Mouse (Mus musculus): ENCODE results near the gene Cgnl1. TPM values are rescaled to one million over a fixed set of nuclear protein-coding genes. Genes with fewer than 3 reads are reported as not detected.

Gene Cgnl1
- total and polyA plus RNA-seq, 2 experiments from 2014 or later: 4.9 to 5.7 TPM

DNA sequence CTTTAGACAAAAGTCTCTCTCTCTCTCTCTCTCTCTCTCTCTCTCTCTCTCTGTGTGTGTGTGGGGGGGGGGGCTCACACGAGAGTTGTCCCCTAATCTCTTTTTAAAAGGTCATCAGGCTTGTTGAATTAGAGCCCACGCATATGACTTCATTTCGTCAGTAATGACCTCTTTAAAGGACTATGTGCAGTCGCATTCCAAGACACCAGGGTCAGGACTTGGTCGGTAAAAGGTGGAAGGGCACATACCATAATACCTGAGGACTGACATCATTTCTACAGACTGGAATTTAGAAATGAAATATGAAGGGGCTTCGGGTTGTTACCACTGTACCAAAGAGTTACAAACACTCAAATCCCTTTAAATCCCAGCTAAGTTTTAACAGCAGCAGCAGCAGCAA lies 32.7 kb upstream of the Cgnl1 start:
- no peaks in the 10 kb centered on the region for H3K27me3 ChIP-seq (ENCODE audit: insufficient read depth, low read length)
- no peak overlapping the region for H3K4me3 ChIP-seq (ENCODE audit: low read depth, low read length)
- H3K36me3 ChIP-seq (ENCODE audit: insufficient read depth, low read length): no peaks in the 10 kb centered on the region
- H3K9me3 ChIP-seq (ENCODE audit: low read length): no peaks in the 10 kb centered on the region
- H3K4me1 ChIP-seq (ENCODE audit: insufficient read depth, low read length): no peaks in the 10 kb centered on the region
- ATAC-seq (ENCODE audit: low FRiP score) (no peak), DNase-seq (ENCODE audit: low spot score) (no peak)
- no peak overlapping the region for H3K27ac ChIP-seq (ENCODE audit: low read depth, low read length)
- WGBS: 49% methylated on average over 6 of the region's 6 CpGs
- TF ChIP-seq CTCF (IDR thresholded peaks at IDR 0.05): no peak
- no peak overlapping the region for H3K9ac ChIP-seq (replicated peaks; ENCODE audit: low read length, poor library complexity, severe bottlenecking)
- no peak overlapping the region for H3K4me2 ChIP-seq (ENCODE audit: low read depth, low read length, poor library complexity, severe bottlenecking)

- no peak overlapping the region for H3K4me3 ChIP-seq (ENCODE audit: low read depth, low read length)
- H3K9me3 ChIP-seq (ENCODE audit: low read length): no peaks in the 10 kb centered on the region
- H3K27ac ChIP-seq (ENCODE audit: low read depth, low read length): no peak overlapping the region
- DNase-seq (ENCODE audit: low spot score) (no peak), ATAC-seq (ENCODE audit: low FRiP score) (no peak)
- no peaks in the 10 kb centered on the region for H3K4me1 ChIP-seq (ENCODE audit: insufficient read depth, low read length)
- 66% methylated on average over 7 of the region's 7 CpGs for WGBS
- no peak for TF ChIP-seq CTCF (IDR thresholded peaks at IDR 0.05)
- no peaks in the 10 kb centered on the region for H3K36me3 ChIP-seq (ENCODE audit: insufficient read depth, low read length)
- no peak overlapping the region for H3K4me2 ChIP-seq (ENCODE audit: low read depth, low read length, poor library complexity, severe bottlenecking)
- no peaks in the 10 kb centered on the region for H3K27me3 ChIP-seq (ENCODE audit: insufficient read depth, low read length)
- H3K9ac ChIP-seq (replicated peaks; ENCODE audit: low read length, poor library complexity, severe bottlenecking): no peak overlapping the region
Observed at GRCm38 (mm10) chr9:71803281-71803680, 31.9 kb upstream of the Cgnl1 start.

DNA sequence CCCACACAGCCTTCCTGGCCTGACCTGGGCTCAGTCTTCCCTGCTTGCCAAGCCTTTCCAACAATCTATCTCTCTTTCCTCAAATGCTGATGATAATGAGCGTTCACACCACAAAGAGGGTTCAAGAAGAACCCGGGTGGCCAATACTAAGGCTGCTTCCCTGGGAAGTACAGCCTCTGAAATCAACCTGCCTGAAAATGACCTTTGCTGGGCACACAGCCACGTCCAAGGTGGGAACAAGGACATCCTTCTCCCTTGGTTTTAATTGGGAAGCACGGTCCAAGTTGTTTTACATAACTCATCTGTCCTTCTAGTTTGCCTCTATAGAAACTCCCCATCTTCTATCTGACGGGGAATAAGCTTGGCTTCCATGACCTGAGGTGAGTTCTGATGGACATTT lies 28.2 kb upstream of the Cgnl1 start:
- ATAC-seq (ENCODE audit: low FRiP score) (no peak), DNase-seq (ENCODE audit: low spot score) (no peak)
- 86% methylated on average over 5 of the region's 5 CpGs for WGBS
- no peaks in the 10 kb centered on the region for H3K4me1 ChIP-seq (ENCODE audit: insufficient read depth, low read length)
- H3K4me3 ChIP-seq (ENCODE audit: low read depth, low read length): no peak overlapping the region
- H3K9me3 ChIP-seq (ENCODE audit: low read length): no peaks in the 10 kb centered on the region
- H3K27ac ChIP-seq (ENCODE audit: low read depth, low read length): no peak overlapping the region
- no peaks in the 10 kb centered on the region for H3K36me3 ChIP-seq (ENCODE audit: insufficient read depth, low read length)
- no peak overlapping the region for H3K9ac ChIP-seq (replicated peaks; ENCODE audit: low read length, poor library complexity, severe bottlenecking)
- H3K4me2 ChIP-seq (ENCODE audit: low read depth, low read length, poor library complexity, severe bottlenecking): no peak overlapping the region
- no peaks in the 10 kb centered on the region for H3K27me3 ChIP-seq (ENCODE audit: insufficient read depth, low read length)
- TF ChIP-seq CTCF (IDR thresholded peaks at IDR 0.05): no peak

GRCm38 (mm10) chr9:71798176-71798575 lies 26.8 kb upstream of the Cgnl1 start:
- 54% methylated on average over 5 of the region's 5 CpGs for WGBS
- no peak overlapping the region for H3K4me3 ChIP-seq (ENCODE audit: low read depth, low read length)
- no peak for TF ChIP-seq CTCF (IDR thresholded peaks at IDR 0.05)
- no peak overlapping the region for H3K4me2 ChIP-seq (ENCODE audit: low read depth, low read length, poor library complexity, severe bottlenecking)
- no peaks in the 10 kb centered on the region for H3K9me3 ChIP-seq (ENCODE audit: low read length)
- H3K27ac ChIP-seq (ENCODE audit: low read depth, low read length): no peak overlapping the region
- no peaks in the 10 kb centered on the region for H3K4me1 ChIP-seq (ENCODE audit: insufficient read depth, low read length)
- H3K36me3 ChIP-seq (ENCODE audit: insufficient read depth, low read length): no peaks in the 10 kb centered on the region
- no peak overlapping the region for H3K9ac ChIP-seq (replicated peaks; ENCODE audit: low read length, poor library complexity, severe bottlenecking)
- DNase-seq (ENCODE audit: low spot score) (no peak), ATAC-seq (ENCODE audit: low FRiP score) (no peak)
- H3K27me3 ChIP-seq (ENCODE audit: insufficient read depth, low read length): no peaks in the 10 kb centered on the region

DNA sequence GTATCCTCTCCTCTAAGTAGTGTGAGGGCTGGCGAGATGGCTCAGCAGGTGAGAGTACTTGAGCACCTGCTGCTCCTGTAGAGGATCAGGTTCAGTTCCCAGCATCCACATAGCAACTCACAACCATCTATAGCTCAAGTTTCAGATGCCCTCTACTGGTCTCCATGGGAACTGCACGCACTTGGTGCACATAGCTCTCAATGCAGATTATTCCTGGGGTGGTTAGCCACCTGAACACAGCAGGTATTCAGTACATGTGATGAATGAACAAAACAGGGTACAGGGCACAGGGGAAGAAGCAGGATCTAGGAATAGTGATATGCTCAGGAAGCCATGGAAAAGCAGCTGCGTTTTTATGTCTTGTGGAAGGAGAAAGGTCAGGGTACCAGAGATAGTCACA lies 6.0 kb upstream of the Cgnl1 start:
- DNase-seq (ENCODE audit: low spot score): no peak
- WGBS: 94% methylated on average over 3 of the region's 3 CpGs
- no peak overlapping the region for H3K4me2 ChIP-seq (ENCODE audit: low read depth, low read length, poor library complexity, severe bottlenecking)
- ATAC-seq (ENCODE audit: low FRiP score): no peak
- no peak overlapping the region for H3K27ac ChIP-seq (ENCODE audit: low read depth, low read length)
- H3K9ac ChIP-seq (replicated peaks; ENCODE audit: low read length, poor library complexity, severe bottlenecking): no peak overlapping the region
- no peaks in the 10 kb centered on the region for H3K36me3 ChIP-seq (ENCODE audit: insufficient read depth, low read length)
- H3K4me1 ChIP-seq (ENCODE audit: insufficient read depth, low read length): no peaks in the 10 kb centered on the region
- H3K9me3 ChIP-seq (ENCODE audit: low read length): no peaks in the 10 kb centered on the region
- no peaks in the 10 kb centered on the region for H3K27me3 ChIP-seq (ENCODE audit: insufficient read depth, low read length)
- H3K4me3 ChIP-seq (ENCODE audit: low read depth, low read length): no peak overlapping the region
- TF ChIP-seq CTCF (IDR thresholded peaks at IDR 0.05): peak; percentile 40

DNA sequence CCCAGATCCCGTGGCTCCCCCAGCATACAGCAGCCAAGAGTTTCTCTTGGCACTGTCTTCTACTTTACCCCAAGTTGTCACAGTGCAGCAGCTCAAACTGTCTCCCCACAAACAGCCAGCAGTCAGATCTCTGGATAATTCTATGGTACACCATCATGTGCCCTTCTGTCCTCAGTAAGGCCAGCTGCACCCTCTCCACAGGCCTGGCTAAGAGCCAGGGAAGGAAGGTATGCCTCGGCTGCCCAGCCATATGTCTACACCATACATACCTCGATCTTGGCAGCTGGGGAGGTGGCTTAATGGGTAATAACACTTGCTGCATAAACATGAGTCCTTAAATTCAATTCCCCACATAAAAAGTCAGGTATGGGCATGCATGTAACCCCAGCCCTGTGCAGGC lies 4.9 kb upstream of the Cgnl1 start:
- H3K4me1 ChIP-seq (ENCODE audit: insufficient read depth, low read length): no peaks in the 10 kb centered on the region
- H3K27me3 ChIP-seq (ENCODE audit: insufficient read depth, low read length): no peaks in the 10 kb centered on the region
- no peak overlapping the region for H3K27ac ChIP-seq (ENCODE audit: low read depth, low read length)
- TF ChIP-seq CTCF (IDR thresholded peaks at IDR 0.05): no peak
- no peak overlapping the region for H3K4me3 ChIP-seq (ENCODE audit: low read depth, low read length)
- no peak for ATAC-seq (ENCODE audit: low FRiP score)
- DNase-seq (ENCODE audit: low spot score): peak; percentile 21
- no peaks in the 10 kb centered on the region for H3K36me3 ChIP-seq (ENCODE audit: insufficient read depth, low read length)
- H3K9me3 ChIP-seq (ENCODE audit: low read length): no peaks in the 10 kb centered on the region
- H3K4me2 ChIP-seq (ENCODE audit: low read depth, low read length, poor library complexity, severe bottlenecking): no peak overlapping the region
- H3K9ac ChIP-seq (replicated peaks; ENCODE audit: low read length, poor library complexity, severe bottlenecking): no peak overlapping the region
- 90% methylated on average over 3 of the region's 3 CpGs for WGBS

Measured in midbrain, postnatal 0 days (tissue).